Mouse (Mus musculus): Measurements from ENCODE around the gene Klf12.

Gene Klf12

GRCm38 (mm10) chr14:100231384-100231783, 53.1 kb downstream of the Klf12 start:
- DNase-seq = no peak

GRCm38 (mm10) chr14:100228120-100228519, 56.4 kb downstream of the Klf12 start:
- no peak for DNase-seq

- DNase-seq = no peak
Measured at GRCm38 (mm10) chr14:100227717-100228116, 56.8 kb downstream of the Klf12 start.

GRCm38 (mm10) chr14:100224151-100224550, 60.3 kb downstream of the Klf12 start:
- no peak for DNase-seq

GRCm38 (mm10) chr14:100222260-100222659, 62.2 kb downstream of the Klf12 start:
- DNase-seq = no peak

- DNase-seq = no peak
Measured at GRCm38 (mm10) chr14:100215213-100215785, 69.2 kb downstream of the Klf12 start.

- no peak for DNase-seq
Measured at GRCm38 (mm10) chr14:100213066-100213465, 71.4 kb downstream of the Klf12 start.

- no peak for DNase-seq
Measured at GRCm38 (mm10) chr14:100211826-100212117, 72.7 kb downstream of the Klf12 start.

- peak; percentile 1 for DNase-seq
Measured at GRCm38 (mm10) chr14:100211036-100211825, 73.2 kb downstream of the Klf12 start.

GRCm38 (mm10) chr14:100209814-100210419, 74.6 kb downstream of the Klf12 start:
- DNase-seq = no peak

- DNase-seq = no peak
Measured at GRCm38 (mm10) chr14:100207081-100207480, 77.4 kb downstream of the Klf12 start.

GRCm38 (mm10) chr14:100206207-100206606, 78.3 kb downstream of the Klf12 start:
- no peak for DNase-seq

GRCm38 (mm10) chr14:100200058-100200688, 84.3 kb downstream of the Klf12 start:
- DNase-seq = no peak

GRCm38 (mm10) chr14:100198636-100199035, 85.8 kb downstream of the Klf12 start:
- no peak for DNase-seq

- DNase-seq = no peak
Measured at GRCm38 (mm10) chr14:100197199-100197598, 87.3 kb downstream of the Klf12 start.

GRCm38 (mm10) chr14:100189490-100190197, 94.8 kb downstream of the Klf12 start:
- DNase-seq = no peak

- DNase-seq = no peak
Measured at GRCm38 (mm10) chr14:100187372-100187771, 97.1 kb downstream of the Klf12 start.

- DNase-seq = no peak
Measured at GRCm38 (mm10) chr14:100177796-100178195, 106.7 kb downstream of the Klf12 start.

GRCm38 (mm10) chr14:100165075-100165474, 119.4 kb downstream of the Klf12 start:
- DNase-seq = no peak

- no peak for DNase-seq
Measured at GRCm38 (mm10) chr14:100156639-100157038, 127.8 kb downstream of the Klf12 start.

- DNase-seq = no peak
Measured at GRCm38 (mm10) chr14:100147666-100148065, 136.8 kb downstream of the Klf12 start.

GRCm38 (mm10) chr14:100140370-100140769, 144.1 kb downstream of the Klf12 start:
- DNase-seq = no peak

GRCm38 (mm10) chr14:100134304-100134703, 150.2 kb downstream of the Klf12 start:
- no peak for DNase-seq
